ENCODE assay signal across 26 mouse cellular contexts in genomic region chr8:122717869-122718509, GRCm38 (mm10). TPM values are rescaled to one million over a fixed set of nuclear protein-coding genes. Genes with fewer than 3 reads are reported as not detected.
DNase-seq lines count a peak whose midpoint lies in the region; ATAC-seq and TF ChIP-seq lines count a peak whose summit lies in the region.
"Had no signal": no experiment of that assay in that cellular context is flagged by ENCODE, and none has a peak within 500 bp of the region (broad histone marks: within the 10 kb centered on the region; RNA-seq: fewer than 3 reads in every experiment).

No protein-coding gene starts in this region.

- 60% methylated on average over 10 of the region's 10 CpGs for WGBS in liver, embryonic 14.5 days (ENCODE audit: insufficient replicate concordance)
- 63% methylated on average over 10 of the region's 10 CpGs for WGBS in liver, embryonic 11.5 days
- WGBS in intestine, postnatal 0 days = 85% methylated on average over 10 of the region's 10 CpGs

- no peak overlapping the region; the same call in 1 of the 2 replicates for H3K9ac ChIP-seq in liver, embryonic 14.5 days (replicated peaks)
- no peak overlapping the region for H3K9ac ChIP-seq in liver, embryonic 11.5 days (ENCODE audit: low read depth, low read length)
- H3K9ac ChIP-seq in intestine, postnatal 0 days (ENCODE audit: low read depth, low read length) = no peak overlapping the region
- H3K9ac ChIP-seq: embryonic facial prominence, embryonic 12.5 days; heart, embryonic 12.5 days; hindbrain, embryonic 13.5 days; limb, embryonic 15.5 days had no signal

- no peaks in the 10 kb centered on the region for H3K9me3 ChIP-seq in liver, embryonic 14.5 days (ENCODE audit: control insufficient read depth, low read length)
- H3K9me3 ChIP-seq in liver, embryonic 11.5 days (ENCODE audit: control insufficient read depth, low read length) = no peaks in the 10 kb centered on the region
- no peaks in the 10 kb centered on the region for H3K9me3 ChIP-seq in intestine, postnatal 0 days (ENCODE audit: control insufficient read depth)
- H3K9me3 ChIP-seq: embryonic facial prominence, embryonic 12.5 days; heart, embryonic 12.5 days; hindbrain, embryonic 13.5 days; limb, embryonic 10.5 days; limb, embryonic 15.5 days had no signal

- H3K4me3 ChIP-seq in liver, embryonic 14.5 days (ENCODE audit: insufficient read depth in 1 of 2, low read depth in 2 of 2, low read length in 2 of 2) = no peak overlapping the region
- no peak overlapping the region for H3K4me3 ChIP-seq in liver, embryonic 11.5 days (ENCODE audit: low read depth, low read length)
- H3K4me3 ChIP-seq in intestine, postnatal 0 days (ENCODE audit: low read depth, low read length) = no peak overlapping the region
- H3K4me3 ChIP-seq: embryonic facial prominence, embryonic 12.5 days; heart, embryonic 12.5 days; hindbrain, embryonic 13.5 days; limb, embryonic 10.5 days; limb, embryonic 15.5 days had no signal

- no peak for DNase-seq in liver, embryonic 14.5 days (ENCODE audit: low read depth in 3 of 3, low spot score in 3 of 3)
- DNase-seq in liver, embryonic 11.5 days (ENCODE audit: low spot score) = no peak
- DNase-seq in 416B (ENCODE audit: low read depth) (peak; percentile 92), MEL-GATA-1-ER (ENCODE audit: extremely low read depth, low read depth) (peak; percentile 87)
- DNase-seq in heart, adult 8-10 months (ENCODE audit: low spot score) = no peak
- DNase-seq: adrenal gland, adult 8-10 months; cerebellum, adult 2 months; cerebellum, postnatal 25 days; embryo, embryonic 11 days; gastrocnemius, postnatal 14 days; heart, adult 18-20 months; heart, postnatal 4 days; kidney, postnatal 10 days; layer of hippocampus, adult 9-11 months; lung, postnatal 4 days; right cerebral cortex, postnatal 14 days had no signal

- TF ChIP-seq CTCF in liver, embryonic 14.5 days (IDR thresholded peaks at IDR 0.05; ENCODE audit: low read depth) = no peak
- no peak for TF ChIP-seq CTCF in intestine, postnatal 0 days (IDR thresholded peaks at IDR 0.05; ENCODE audit: low read depth)

- H3K4me1 ChIP-seq in liver, embryonic 14.5 days (replicated peaks; ENCODE audit: control insufficient read depth in 2 of 2, insufficient read depth in 2 of 2, low read length in 1 of 2) = peaks cover 42 to 51% of the 10 kb centered on the region in 2 experiments
- H3K4me1 ChIP-seq in liver, embryonic 11.5 days (replicated peaks; ENCODE audit: control insufficient read depth, insufficient read depth, low read length) = peaks cover 39% of the 10 kb centered on the region
- no peaks in the 10 kb centered on the region for H3K4me1 ChIP-seq in intestine, postnatal 0 days (replicated peaks; ENCODE audit: control insufficient read depth, insufficient read depth, low read length)

- 0 out of 2 replicates have a peak overlapping the region, but pooled peaks have one; percentile 85 for H3K4me2 ChIP-seq in liver, embryonic 14.5 days (ENCODE audit: low read depth)
- H3K4me2 ChIP-seq in liver, embryonic 11.5 days = no peak overlapping the region
- H3K4me2 ChIP-seq in intestine, postnatal 0 days (replicated peaks; ENCODE audit: low read depth) = no peak overlapping the region
- H3K4me2 ChIP-seq: embryonic facial prominence, embryonic 12.5 days; heart, embryonic 12.5 days; hindbrain, embryonic 13.5 days; limb, embryonic 15.5 days had no signal

- ATAC-seq in liver, embryonic 14.5 days (ENCODE audit: insufficient read depth) = no peak
- ATAC-seq in liver, embryonic 11.5 days (replicated peaks; ENCODE audit: low FRiP score) = no peak
- peak; percentile 25 for ATAC-seq in megakaryocyte, adult 5-6 weeks (ENCODE audit: poor library complexity, severe bottlenecking)
- ATAC-seq in intestine, postnatal 0 days = no peak
- ATAC-seq: CD4-positive, CD25-positive, alpha-beta regulatory T cell, adult 4 months; forebrain, embryonic 14.5 days; intestine, embryonic 16.5 days had no signal

- H3K27ac ChIP-seq in liver, embryonic 14.5 days = no peak overlapping the region
- H3K27ac ChIP-seq in liver, embryonic 11.5 days (ENCODE audit: low read depth, low read length) = no peak overlapping the region
- H3K27ac ChIP-seq in intestine, postnatal 0 days (ENCODE audit: low read depth, low read length) = no peak overlapping the region
- H3K27ac ChIP-seq: embryonic facial prominence, embryonic 12.5 days; limb, embryonic 10.5 days; limb, embryonic 15.5 days had no signal

- no peak for TF ChIP-seq EP300 in liver, embryonic 14.5 days (IDR thresholded peaks at IDR 0.05; ENCODE audit: low read depth)

- peaks cover 19% of the 10 kb centered on the region; the same call in 1 of the 2 replicates for H3K27me3 ChIP-seq in liver, embryonic 14.5 days (ENCODE audit: control insufficient read depth, insufficient read depth, low read length)
- H3K27me3 ChIP-seq in liver, embryonic 11.5 days (replicated peaks; ENCODE audit: control insufficient read depth, insufficient read depth, low read length) = peaks cover 39% of the 10 kb centered on the region
- peaks cover 24% of the 10 kb centered on the region for H3K27me3 ChIP-seq in intestine, postnatal 0 days (replicated peaks; ENCODE audit: control insufficient read depth, insufficient read depth, low read length)

- no peaks in the 10 kb centered on the region for H3K36me3 ChIP-seq in liver, embryonic 14.5 days (replicated peaks; ENCODE audit: control insufficient read depth, insufficient read depth, low read depth)
- H3K36me3 ChIP-seq in liver, embryonic 11.5 days (ENCODE audit: control insufficient read depth, insufficient read depth, low read length) = no peaks in the 10 kb centered on the region
- no peaks in the 10 kb centered on the region for H3K36me3 ChIP-seq in intestine, postnatal 0 days (ENCODE audit: control insufficient read depth, insufficient read depth)
- H3K36me3 ChIP-seq: embryonic facial prominence, embryonic 12.5 days; heart, embryonic 12.5 days; hindbrain, embryonic 13.5 days; limb, embryonic 10.5 days; limb, embryonic 15.5 days had no signal

RNA-seq across cellular contexts. Expression of gene Cbfa2t3, which starts 19.1 kb away (rescaled TPM):
- polyA plus RNA-seq in liver, embryonic 14.5 days (2012; rRNA removed) = 1.8 and 1.9 TPM in 2 replicates
- polyA plus RNA-seq in liver, embryonic 14.5 days (2014; fragmentation: Nextera tagmentation; extraction: Ambion mirVana) = 3.3 and 5.0 TPM in 2 replicates
- polyA plus RNA-seq in liver, embryonic 11.5 days (2014; fragmentation: Nextera tagmentation; extraction: Ambion mirVana) = 13.8 and 14.4 TPM in 2 replicates
- 29.5 and 30.0 TPM in 2 replicates for total RNA-seq in megakaryocyte, adult 5-6 weeks (2015)
- total RNA-seq in megakaryocyte, adult 5-6 weeks (2017) = 25.1 and 26.5 TPM in 2 replicates
- total RNA-seq in heart, adult 8-10 months (2022) = 10 to 100 TPM; 15.1 to 22.1 (median 18.2) TPM
- polyA plus RNA-seq in intestine, postnatal 0 days (2015; fragmentation: Nextera tagmentation; extraction: Ambion mirVana) = 5.9 and 7.6 TPM in 2 replicates

RNA-seq across cellular contexts. Expression of gene Acsf3, which starts 57.3 kb away (rescaled TPM):
- 4.9 and 5.4 TPM in 2 replicates for polyA plus RNA-seq in liver, embryonic 14.5 days (2012; rRNA removed)
- 5.7 and 6.6 TPM in 2 replicates for polyA plus RNA-seq in liver, embryonic 14.5 days (2014; fragmentation: Nextera tagmentation; extraction: Ambion mirVana)
- 16.6 and 18.8 TPM in 2 replicates for polyA plus RNA-seq in liver, embryonic 11.5 days (2014; fragmentation: Nextera tagmentation; extraction: Ambion mirVana)
- 4.3 and 5.0 TPM in 2 replicates for total RNA-seq in megakaryocyte, adult 5-6 weeks (2015)
- 3.9 and 5.9 TPM in 2 replicates for total RNA-seq in megakaryocyte, adult 5-6 weeks (2017)
- 10 to 100 TPM; 35.2 to 36.2 (median 35.3) TPM for total RNA-seq in heart, adult 8-10 months (2022)
- polyA plus RNA-seq in intestine, postnatal 0 days (2015; fragmentation: Nextera tagmentation; extraction: Ambion mirVana) = 22.8 and 22.9 TPM in 2 replicates

Comparison
In these comparisons a context has a peak if more than half of its experiments do, and no peak if none do; other contexts are left out.
1. DNase-seq: peak in 416B (single experiment) and MEL-GATA-1-ER (single experiment); none in liver, embryonic 14.5 days (0 of 3), liver, embryonic 11.5 days (single experiment) and heart, adult 8-10 months (single experiment).